Mouse (Mus musculus) liver, embryonic 12.5 days (tissue): ENCODE measurements around the gene Brap. TPM values are rescaled to one million over a fixed set of nuclear protein-coding genes. Genes with fewer than 3 reads are reported as not detected.

Source experiments
- ATAC-seq: fragments of 200-750 bp; cut with Nextera tagmentation; 2 replicates; pipeline ENCODE4 v1.8.0; 2017; ENCODE audit warnings: moderate number of reproducible peaks, mild to moderate bottlenecking, moderate library complexity
- H3K27ac ChIP-seq: fragments of 300-500 bp; sonication (generic); 2 replicates; pipeline ENCODE4 v1.5.1; 2016; ENCODE audit warnings: mild to moderate bottlenecking
- H3K27me3 ChIP-seq: fragments of 300-500 bp; sonication (generic); replicated peaks from 2 replicates; pipeline ENCODE4 v1.6.1; 2016; ENCODE audit warnings: mild to moderate bottlenecking, moderate library complexity
- H3K36me3 ChIP-seq: fragments of 300-500 bp; sonication (generic); 2 replicates; pipeline ENCODE4 v1.6.1; 2016; ENCODE audit warnings: mild to moderate bottlenecking, moderate library complexity
- H3K4me1 ChIP-seq: fragments of 300-500 bp; sonication (generic); 2 replicates; pipeline ENCODE4 v1.6.1; 2016
- H3K4me2 ChIP-seq: fragments of 300-500 bp; sonication (generic); 2 replicates; pipeline ENCODE4 v1.6.1; 2016; ENCODE audit warnings: mild to moderate bottlenecking, moderate library complexity
- H3K4me3 ChIP-seq: fragments of 300-500 bp; sonication (generic); 2 replicates; pipeline ENCODE4 v1.5.1; 2016; ENCODE audit warnings: mild to moderate bottlenecking, moderate library complexity
- H3K9ac ChIP-seq: fragments of 300-500 bp; sonication (generic); 2 replicates; pipeline ENCODE4 v1.6.1; 2016; ENCODE audit warnings: mild to moderate bottlenecking, moderate library complexity
- H3K9me3 ChIP-seq: fragments of 300-500 bp; sonication (generic); replicated peaks from 2 replicates; pipeline ENCODE4 v1.6.1; 2016; ENCODE audit warnings: mild to moderate bottlenecking, moderate library complexity
- WGBS: fragments of 180-500 bp; shearing (Covaris S2); methylation state at CpG from one replicate; pipeline ENCODE4 v1.1.7; 2016; ENCODE audit not compliant: insufficient replicate concordance; 5-methylcytosine and 5-hydroxymethylcytosine counted together
- polyA plus RNA-seq: library from polyadenylated mRNA; unstranded; fragments of >200 nt; fragmentation: Nextera tagmentation; extraction: Ambion mirVana; gene quantifications from 2 replicates; pipeline ENCODE4 v1.2.1, GENCODE M21; 2016

The Brap gene
- polyA plus RNA-seq, 1 experiment from 2014 or later, result 35.1 TPM

DNA sequence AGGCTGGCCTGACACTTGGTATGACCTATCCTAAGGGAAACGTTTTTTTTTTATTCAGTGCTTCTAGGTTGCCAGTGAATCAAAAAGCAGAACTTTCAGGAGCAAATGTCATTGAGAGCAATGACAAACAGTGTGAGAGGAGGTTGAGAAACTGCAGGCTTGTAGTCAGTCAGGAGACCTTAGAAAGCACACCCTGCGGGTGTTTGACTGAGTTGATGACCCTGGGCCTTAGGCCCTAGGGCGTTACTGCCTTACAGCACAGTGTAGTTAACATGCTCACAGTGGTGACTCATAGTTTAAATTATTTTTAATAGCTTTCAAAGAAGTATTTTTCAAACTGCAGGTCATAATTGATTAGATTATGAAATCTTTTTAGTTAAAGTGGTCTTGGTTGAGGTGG lies 61.5 kb downstream of the Brap start:
- no peaks in the 10 kb centered on the region for H3K9me3 ChIP-seq
- no peak overlapping the region for H3K4me2 ChIP-seq
- H3K27ac ChIP-seq, result no peak overlapping the region
- WGBS, result 55% methylated on average over 3 of the region's 3 CpGs
- no peak overlapping the region for H3K4me3 ChIP-seq
- no peak for ATAC-seq
- peaks cover 15% of the 10 kb centered on the region; the same call in 1 of the 2 replicates for H3K36me3 ChIP-seq
- no peaks in the 10 kb centered on the region for H3K27me3 ChIP-seq
- peaks cover 67% of the 10 kb centered on the region for H3K4me1 ChIP-seq
- H3K9ac ChIP-seq, result no peak overlapping the region

DNA sequence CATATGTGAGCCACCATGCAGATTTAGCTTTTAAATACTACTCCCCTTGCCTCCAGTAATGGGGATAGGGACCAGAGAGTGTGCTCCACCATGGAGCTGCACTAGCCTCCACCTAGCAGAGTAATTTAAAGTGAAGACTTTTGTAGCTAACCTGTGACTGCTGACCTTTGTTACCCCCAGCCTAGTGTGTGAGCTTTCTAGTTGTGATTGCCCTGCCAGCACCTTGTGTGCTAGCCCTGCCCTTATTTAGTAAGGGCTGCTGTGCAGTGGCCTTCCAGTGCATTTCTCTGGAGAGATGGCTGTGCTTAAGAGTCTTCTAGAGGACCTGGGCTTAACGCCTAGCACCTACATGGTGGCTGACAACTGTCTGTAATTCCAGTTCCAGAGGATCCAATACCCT lies 64.3 kb downstream of the Brap start:
- H3K27ac ChIP-seq, result no peak overlapping the region
- H3K4me1 ChIP-seq, result peaks cover 41% of the 10 kb centered on the region
- no peak overlapping the region for H3K4me3 ChIP-seq
- H3K4me2 ChIP-seq, result no peak overlapping the region
- no peak for ATAC-seq
- no peaks in the 10 kb centered on the region for H3K9me3 ChIP-seq
- no peak overlapping the region for H3K9ac ChIP-seq
- H3K36me3 ChIP-seq, result peaks cover 16% of the 10 kb centered on the region; the same call in 1 of the 2 replicates
- no peaks in the 10 kb centered on the region for H3K27me3 ChIP-seq
- 90% methylated on average over 1 of the region's 1 CpGs for WGBS

- 93% methylated on average over 2 of the region's 2 CpGs for WGBS
- H3K4me2 ChIP-seq, result no peak overlapping the region
- 0 out of 2 replicates have a peak, but pooled peaks cover 5% of the 10 kb centered on the region for H3K9me3 ChIP-seq
- peaks cover 31% of the 10 kb centered on the region for H3K36me3 ChIP-seq
- H3K27ac ChIP-seq, result no peak overlapping the region
- peaks cover 5% of the 10 kb centered on the region for H3K4me1 ChIP-seq
- H3K9ac ChIP-seq, result no peak overlapping the region
- ATAC-seq, result no peak
- H3K4me3 ChIP-seq, result no peak overlapping the region
- no peaks in the 10 kb centered on the region for H3K27me3 ChIP-seq
Measured at GRCm38 (mm10) chr5:121730057-121730456, 69.7 kb downstream of the Brap start.

GRCm38 (mm10) chr5:121736641-121737040 lies 76.3 kb downstream of the Brap start:
- H3K9me3 ChIP-seq, result 0 out of 2 replicates have a peak, but pooled peaks cover 5% of the 10 kb centered on the region
- H3K4me3 ChIP-seq, result no peak overlapping the region
- no peak for ATAC-seq
- H3K4me1 ChIP-seq, result peaks cover 11% of the 10 kb centered on the region
- WGBS, result 83% methylated on average over 3 of the region's 3 CpGs
- peaks cover 28% of the 10 kb centered on the region for H3K36me3 ChIP-seq
- H3K27ac ChIP-seq, result no peak overlapping the region
- H3K4me2 ChIP-seq, result no peak overlapping the region
- H3K9ac ChIP-seq, result no peak overlapping the region
- H3K27me3 ChIP-seq, result no peaks in the 10 kb centered on the region

Other genes starting within 250 kb of the Brap start
- gene Tmem116, start 208.7 kb upstream of the Brap start, polyA plus RNA-seq, result 0.64 and 0.74 TPM in 2 replicates
- gene Erp29, start 208.1 kb upstream of the Brap start, polyA plus RNA-seq, result 103 TPM in 2 replicates
- gene Adam1b, start 157.1 kb upstream of the Brap start, polyA plus RNA-seq, result not detected in 2 replicates
- 0.26 and 0.54 TPM in 2 replicates for gene Adam1a, start 115.1 kb upstream of the Brap start, polyA plus RNA-seq
- gene Gm42878, start 115.1 kb upstream of the Brap start, polyA plus RNA-seq, result not detected in 2 replicates
- gene Mapkapk5, start 114.7 kb upstream of the Brap start, polyA plus RNA-seq, result 33.6 and 35.8 TPM in 2 replicates
- 143 and 146 TPM in 2 replicates for gene Aldh2, start 66.7 kb upstream of the Brap start, polyA plus RNA-seq
- 1.6 and 1.9 TPM in 2 replicates for gene Acad12, start 41.6 kb upstream of the Brap start, polyA plus RNA-seq
- 2.5 and 2.6 TPM in 2 replicates for gene Acad10, start within 50 bp of the Brap start, polyA plus RNA-seq
- gene Atxn2, start 50.8 kb downstream of the Brap start, polyA plus RNA-seq, result 40.5 and 40.8 TPM in 2 replicates
- gene Sh2b3, start 177.1 kb downstream of the Brap start, polyA plus RNA-seq, result 13.0 TPM in 2 replicates
- gene Pheta1, start 188.4 kb downstream of the Brap start, polyA plus RNA-seq, result 6.6 and 7.3 TPM in 2 replicates